Mouse (Mus musculus): ENCODE measurements around the gene Tdrd6. TPM values are rescaled to one million over a fixed set of nuclear protein-coding genes. Genes with fewer than 3 reads are reported as not detected.

The Tdrd6 gene
- 1.2 and 2.0 TPM in 2 replicates for polyA plus RNA-seq (2012; rRNA removed)

- DNase-seq (ENCODE audit: extremely low spot score in 1 of 2, low spot score in 1 of 2): no peak
Measured at GRCm38 (mm10) chr17:43629496-43630426, at the start of gene Tdrd6. Gene Tdrd6 (minus strand): TSS chr17:43630299.

- DNase-seq (ENCODE audit: extremely low spot score in 1 of 2, low spot score in 1 of 2): no peak
Measured at GRCm38 (mm10) chr17:43677317-43677716, 47.2 kb upstream of the Tdrd6 start.

DNA sequence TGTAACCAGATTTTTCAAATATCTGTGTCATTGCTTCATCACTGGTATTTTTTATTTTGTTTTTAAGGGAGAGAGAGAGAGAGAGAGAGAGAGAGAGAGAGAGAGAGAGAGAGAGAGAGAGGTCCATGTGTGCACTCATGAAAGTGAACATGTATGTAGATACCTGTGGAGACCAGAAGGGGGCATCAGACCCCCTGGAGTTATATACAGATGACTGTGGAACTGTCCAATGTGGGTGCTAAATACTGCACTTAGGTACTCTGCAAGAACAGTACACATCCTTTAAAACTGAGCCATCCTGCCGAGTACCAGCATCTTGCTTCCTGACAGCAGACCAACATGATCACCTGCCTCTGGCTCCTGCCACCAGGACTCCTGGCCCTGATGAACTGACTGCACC, 46.1 kb upstream of the Tdrd6 start:
- DNase-seq (ENCODE audit: extremely low spot score in 1 of 2, low spot score in 1 of 2): no peak

GRCm38 (mm10) chr17:43675228-43675627, 45.1 kb upstream of the Tdrd6 start:
- no peak for DNase-seq (ENCODE audit: extremely low spot score in 1 of 2, low spot score in 1 of 2)

DNA sequence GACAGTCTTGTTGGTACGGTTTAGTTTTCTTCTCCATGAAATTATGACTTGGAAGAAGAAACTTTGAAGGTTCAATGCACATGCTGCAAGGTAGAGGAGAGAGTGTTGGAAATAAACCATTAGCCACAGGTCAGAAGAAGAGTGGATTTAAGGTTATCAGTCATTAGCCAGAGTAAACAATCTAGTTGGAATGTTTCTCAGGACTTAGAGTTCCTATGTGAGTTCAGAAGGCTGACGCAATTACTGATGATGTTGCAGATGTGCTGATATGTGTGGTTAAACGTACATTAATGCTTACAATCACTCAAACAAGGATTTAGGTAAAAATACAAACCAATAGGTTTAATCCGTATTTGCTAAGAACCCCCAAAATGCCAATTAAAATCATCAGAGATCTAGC, 41.8 kb upstream of the Tdrd6 start:
- no peak for DNase-seq (ENCODE audit: extremely low spot score in 1 of 2, low spot score in 1 of 2)

GRCm38 (mm10) chr17:43669145-43669695, 39.1 kb upstream of the Tdrd6 start:
- DNase-seq (ENCODE audit: extremely low spot score in 1 of 2, low spot score in 1 of 2): no peak

DNA sequence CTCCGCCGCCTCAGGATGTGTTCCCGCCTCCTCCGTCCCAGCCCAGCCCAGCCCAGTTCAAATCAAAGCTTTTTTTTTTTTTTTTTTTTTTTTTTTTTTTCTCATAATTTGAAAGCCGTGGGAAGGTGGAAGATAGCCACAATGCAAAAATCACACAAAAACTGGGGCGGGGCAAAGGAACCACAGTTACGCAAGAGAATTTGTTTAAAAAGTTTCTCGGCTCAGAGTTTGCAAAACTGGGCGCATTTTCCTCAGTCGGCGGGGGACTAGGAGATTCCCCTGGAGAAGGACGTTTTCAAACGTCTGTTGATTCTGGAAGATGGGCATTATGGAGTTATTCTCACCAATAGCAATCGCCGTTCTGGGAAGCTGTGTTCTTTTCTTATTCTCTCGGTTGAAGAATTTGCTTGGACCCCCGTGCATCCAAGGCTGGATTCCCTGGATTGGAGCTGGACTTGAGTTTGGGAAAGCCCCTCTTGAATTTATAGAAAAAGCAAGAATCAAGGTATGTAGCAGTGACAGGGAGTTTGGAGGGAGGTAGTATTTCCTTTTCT, 37.3 kb upstream of the Tdrd6 start, which contains the start of gene Cyp39a1:
Cyp39a1 (plus strand) TSS at position 136 of the 554 bp plus-strand sequence.
- peak in 1 of 2 experiments; percentile 13 for DNase-seq (ENCODE audit: extremely low spot score in 1 of 2, low spot score in 1 of 2)

DNA sequence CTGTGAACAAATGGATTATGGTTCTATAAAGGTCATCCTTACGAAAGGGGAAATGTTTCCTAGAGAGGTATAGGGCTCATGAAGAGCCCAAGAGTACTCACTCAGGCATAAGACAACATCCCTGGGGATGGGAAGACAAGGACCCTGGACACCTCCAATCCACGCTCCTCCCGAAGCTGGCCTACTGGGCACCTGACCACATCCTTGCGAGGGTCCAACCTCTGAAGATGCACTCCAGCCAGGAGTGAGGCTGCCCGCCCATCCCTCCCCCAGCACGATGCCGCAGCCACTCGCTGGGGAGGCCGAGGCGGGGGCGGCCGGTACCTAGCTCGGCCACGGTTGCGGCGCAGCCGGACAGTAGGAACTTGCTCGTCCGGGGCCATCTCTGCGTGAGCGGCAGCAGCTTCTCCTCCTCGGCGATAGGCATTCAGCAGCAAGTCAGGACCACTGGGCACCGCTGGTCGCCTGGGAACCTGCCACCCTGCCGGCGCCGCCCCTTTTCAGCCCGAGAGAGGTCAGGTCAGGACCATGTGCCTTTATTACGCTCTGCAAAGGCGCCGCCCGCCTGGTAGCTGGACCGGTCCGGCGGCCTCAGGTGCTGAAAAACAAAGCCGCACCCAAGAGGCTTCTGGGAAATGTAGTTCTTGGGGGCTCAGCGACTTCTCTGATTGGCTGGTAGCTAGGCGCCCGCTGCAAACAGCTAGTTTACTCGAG, 36.6 kb upstream of the Tdrd6 start, which contains the start of gene Slc25a27:
Slc25a27 (minus strand) TSS at position 639 of the 714 bp plus-strand sequence.
- peak; percentile 88 to 91 for DNase-seq (ENCODE audit: extremely low spot score in 1 of 2, low spot score in 1 of 2)

DNA sequence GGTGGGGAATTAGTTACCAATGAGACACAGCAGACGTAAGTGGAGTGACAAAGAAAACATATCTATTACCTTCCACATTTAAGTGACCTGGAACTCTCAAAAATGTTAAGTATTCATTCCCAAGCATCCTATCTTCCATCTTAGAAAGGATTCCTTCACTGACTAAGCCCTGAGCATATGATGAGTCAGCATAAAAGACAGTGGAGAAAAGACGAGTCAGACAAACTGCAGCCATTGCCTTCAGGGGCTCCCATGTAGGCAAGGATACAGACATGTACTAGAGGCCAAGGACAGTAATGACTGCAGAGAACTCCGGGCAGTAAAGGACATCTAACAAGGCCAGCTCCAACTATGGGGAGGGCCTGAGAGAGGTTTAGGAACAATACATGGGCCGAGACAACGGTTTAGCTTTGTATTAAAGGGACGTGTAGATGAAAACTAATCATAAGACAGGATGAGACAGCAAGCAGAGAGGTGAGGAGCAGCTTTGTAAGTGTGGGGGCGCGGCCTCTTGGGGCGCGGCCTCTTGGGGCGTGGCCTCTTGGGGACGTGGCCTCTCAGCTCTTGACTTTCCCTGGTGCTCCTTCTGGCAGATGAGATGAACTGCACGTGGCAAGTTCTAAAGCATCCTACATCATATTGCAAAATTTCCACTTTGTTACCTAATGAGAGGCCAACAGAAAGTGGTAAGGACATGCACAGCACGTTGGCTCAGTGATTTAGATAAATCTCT, 21.4 kb upstream of the Tdrd6 start:
- DNase-seq (ENCODE audit: extremely low spot score in 1 of 2, low spot score in 1 of 2): no peak

GRCm38 (mm10) chr17:43649641-43650436, 19.7 kb upstream of the Tdrd6 start:
- DNase-seq (ENCODE audit: extremely low spot score in 1 of 2, low spot score in 1 of 2): peak in 1 of 2 experiments; percentile 26

GRCm38 (mm10) chr17:43646925-43647324, 16.8 kb upstream of the Tdrd6 start:
- DNase-seq (ENCODE audit: extremely low spot score in 1 of 2, low spot score in 1 of 2): no peak

- DNase-seq (ENCODE audit: extremely low spot score in 1 of 2, low spot score in 1 of 2): no peak
Measured at GRCm38 (mm10) chr17:43645136-43645535, 15.0 kb upstream of the Tdrd6 start.

DNA sequence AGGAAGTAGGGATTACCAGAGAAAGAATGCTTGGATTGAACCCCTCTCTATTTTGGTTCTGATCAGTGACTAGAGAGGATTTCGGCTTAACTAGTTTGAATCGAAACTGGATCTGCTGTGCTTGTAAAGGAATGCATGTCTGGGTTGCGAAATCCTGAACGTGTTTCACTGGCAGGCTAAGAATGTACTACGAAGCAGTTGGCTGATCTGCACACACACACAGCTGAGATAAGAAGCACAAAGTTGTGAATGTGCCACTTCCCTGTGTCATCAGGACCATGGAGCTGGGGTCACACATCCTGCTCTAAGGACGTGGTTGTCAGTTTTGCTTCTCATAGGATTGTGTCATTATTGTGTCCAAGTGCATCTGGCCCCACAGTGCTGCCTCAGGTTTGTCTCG, 14.3 kb upstream of the Tdrd6 start:
- no peak for DNase-seq (ENCODE audit: extremely low spot score in 1 of 2, low spot score in 1 of 2)

DNA sequence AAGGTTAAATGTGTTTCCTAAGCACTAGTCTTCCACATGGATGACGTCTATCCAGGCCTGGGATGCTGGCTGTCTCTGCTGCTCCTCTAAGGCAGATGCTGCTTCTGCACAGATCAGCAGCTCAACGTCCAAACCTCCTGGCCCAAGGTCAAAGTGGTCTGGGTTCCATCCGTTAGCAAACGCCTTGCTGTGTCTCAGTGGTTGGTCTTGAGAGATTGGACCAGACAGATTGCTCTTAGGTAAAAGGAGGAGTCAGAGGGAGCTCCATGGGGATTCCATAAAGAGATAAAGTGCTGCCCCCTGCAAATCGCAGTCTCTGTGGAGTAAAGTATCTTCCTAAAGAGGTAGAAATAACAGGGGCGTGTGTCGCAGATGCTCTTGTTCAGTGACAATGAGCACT, 13.1 kb upstream of the Tdrd6 start:
- no peak for DNase-seq (ENCODE audit: extremely low spot score in 1 of 2, low spot score in 1 of 2)

GRCm38 (mm10) chr17:43640825-43641224, 10.7 kb upstream of the Tdrd6 start:
- no peak for DNase-seq (ENCODE audit: extremely low spot score in 1 of 2, low spot score in 1 of 2)

- DNase-seq (ENCODE audit: extremely low spot score in 1 of 2, low spot score in 1 of 2): no peak
Measured at GRCm38 (mm10) chr17:43637146-43637545, 7.0 kb upstream of the Tdrd6 start.

GRCm38 (mm10) chr17:43630427-43630760, 295 bp upstream of the Tdrd6 start:
- no peak for DNase-seq (ENCODE audit: extremely low spot score in 1 of 2, low spot score in 1 of 2)

GRCm38 (mm10) chr17:43629026-43629495, 1.0 kb downstream of the Tdrd6 start:
- no peak for DNase-seq (ENCODE audit: extremely low spot score in 1 of 2, low spot score in 1 of 2)

DNA sequence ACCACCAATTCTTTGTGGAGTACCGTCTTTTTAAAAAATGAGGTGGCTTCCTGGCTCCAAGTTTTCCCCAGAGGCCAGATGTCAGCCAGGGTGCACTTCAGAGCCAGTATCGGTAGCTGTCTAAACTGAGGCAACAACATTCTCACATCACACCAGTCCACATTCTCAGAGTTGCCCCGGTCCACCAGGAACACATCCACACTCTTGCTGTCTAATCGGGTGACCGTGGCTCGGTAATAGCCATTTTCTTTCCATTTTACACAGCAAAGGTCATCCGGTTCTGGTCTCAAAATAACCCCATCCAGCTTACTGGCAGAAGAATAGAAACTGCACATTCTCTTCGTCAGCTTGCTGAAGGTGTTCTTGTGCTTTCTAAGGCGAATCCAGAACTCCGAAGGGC, 1.9 kb downstream of the Tdrd6 start:
- no peak for DNase-seq (ENCODE audit: extremely low spot score in 1 of 2, low spot score in 1 of 2)

All from frontal cortex, adult 2 months (tissue).